Mouse (Mus musculus): ENCODE results near the gene Tdgf1. TPM values are rescaled to one million over a fixed set of nuclear protein-coding genes. Genes with fewer than 3 reads are reported as not detected.

The Tdgf1 gene
- polyA plus RNA-seq, 1 experiment from 2014 or later = not detected

DNA sequence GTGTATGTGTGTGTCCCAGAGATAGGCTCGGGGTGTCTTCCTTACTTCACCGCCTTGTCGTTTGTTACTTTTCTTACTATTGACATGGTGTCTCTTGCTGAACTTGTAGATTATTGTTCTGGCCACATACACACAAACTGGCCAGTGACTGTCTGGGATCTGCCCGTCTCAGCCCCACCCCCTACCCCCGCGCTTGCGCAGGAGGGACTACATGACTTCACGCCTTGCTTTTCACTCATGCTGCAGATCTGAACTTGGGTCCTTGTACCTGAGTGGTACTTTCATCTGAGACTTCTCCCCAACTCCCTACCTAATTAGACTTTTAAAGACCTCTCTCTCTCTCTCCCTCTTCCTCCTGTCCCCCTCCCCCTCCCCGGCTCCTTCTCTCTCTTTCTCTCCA, 38.1 kb upstream of the Tdgf1 start:
- Histone ChIP-seq H3K9me3 (ENCODE audit: control insufficient read depth, low read length) (no peaks in the 10 kb centered on the region), H3K36me3 (ENCODE audit: control insufficient read depth, insufficient read depth) (no peaks in the 10 kb centered on the region), H3K27me3 (replicated peaks; ENCODE audit: control insufficient read depth, insufficient read depth, low read length) (no peaks in the 10 kb centered on the region), H3K27ac (ENCODE audit: low read length) (no peak overlapping the region), H3K9ac (replicated peaks; ENCODE audit: low read depth, low read length) (no peak overlapping the region), H3K4me1 (replicated peaks; ENCODE audit: control insufficient read depth, insufficient read depth, low read length) (no peaks in the 10 kb centered on the region), H3K4me2 (ENCODE audit: low read length) (no peak overlapping the region), H3K4me3 (replicated peaks; ENCODE audit: low read length) (no peak overlapping the region)
- WGBS = 94% methylated on average over 9 of the region's 9 CpGs
- no peak for ATAC-seq

DNA sequence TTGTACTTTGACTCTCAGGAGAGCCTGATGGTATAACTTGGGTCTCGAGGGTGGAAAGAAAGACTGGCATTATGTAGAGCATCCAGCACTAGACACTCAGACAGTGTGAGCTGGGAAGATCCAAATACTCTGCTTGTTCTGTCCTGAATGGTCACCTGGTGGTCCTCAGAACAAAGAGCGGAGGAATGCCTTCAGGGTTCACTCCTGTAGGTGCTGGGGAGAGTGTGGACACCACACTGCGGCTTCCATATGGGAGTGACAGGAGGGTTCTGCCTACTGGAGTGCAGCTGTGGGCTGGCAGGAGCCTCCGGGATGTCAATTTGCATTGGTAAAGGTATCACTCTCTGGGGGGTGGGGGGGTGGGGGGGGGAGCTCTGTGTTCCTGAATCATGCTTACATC, 36.4 kb upstream of the Tdgf1 start:
- ATAC-seq = no peak
- H3K36me3 ChIP-seq (ENCODE audit: control insufficient read depth, insufficient read depth) = no peaks in the 10 kb centered on the region
- H3K9me3 ChIP-seq (ENCODE audit: control insufficient read depth, low read length) = no peaks in the 10 kb centered on the region
- no peak overlapping the region for H3K4me2 ChIP-seq (ENCODE audit: low read length)
- no peak overlapping the region for H3K9ac ChIP-seq (replicated peaks; ENCODE audit: low read depth, low read length)
- no peaks in the 10 kb centered on the region for H3K4me1 ChIP-seq (replicated peaks; ENCODE audit: control insufficient read depth, insufficient read depth, low read length)
- H3K27ac ChIP-seq (ENCODE audit: low read length) = no peak overlapping the region
- whole genome bisulfite sequencing = 56% methylated on average over 4 of the region's 4 CpGs
- no peaks in the 10 kb centered on the region for H3K27me3 ChIP-seq (replicated peaks; ENCODE audit: control insufficient read depth, insufficient read depth, low read length)
- no peak overlapping the region for H3K4me3 ChIP-seq (replicated peaks; ENCODE audit: low read length)

DNA sequence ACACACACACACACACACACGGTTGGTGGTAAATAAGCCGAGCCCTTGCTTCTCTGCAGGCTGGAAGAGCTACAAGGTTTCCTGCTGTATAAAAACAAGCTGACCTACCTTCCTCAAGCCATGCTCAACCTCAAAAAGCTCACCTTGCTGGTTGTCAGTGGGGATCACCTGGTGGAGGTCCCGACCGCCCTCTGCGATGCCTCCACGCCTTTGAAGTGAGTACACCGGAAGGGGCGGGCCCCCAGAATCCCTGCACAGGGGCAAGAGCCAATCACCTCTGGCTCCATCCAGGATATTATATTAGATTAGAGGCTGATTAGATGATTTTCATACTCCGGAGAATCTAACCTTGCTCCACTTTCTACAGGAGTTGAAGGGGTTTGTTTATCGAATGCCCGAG, 33.5 kb upstream of the Tdgf1 start:
- 94% methylated on average over 11 of the region's 11 CpGs for WGBS
- H3K27ac ChIP-seq (ENCODE audit: low read length) = no peak overlapping the region

DNA sequence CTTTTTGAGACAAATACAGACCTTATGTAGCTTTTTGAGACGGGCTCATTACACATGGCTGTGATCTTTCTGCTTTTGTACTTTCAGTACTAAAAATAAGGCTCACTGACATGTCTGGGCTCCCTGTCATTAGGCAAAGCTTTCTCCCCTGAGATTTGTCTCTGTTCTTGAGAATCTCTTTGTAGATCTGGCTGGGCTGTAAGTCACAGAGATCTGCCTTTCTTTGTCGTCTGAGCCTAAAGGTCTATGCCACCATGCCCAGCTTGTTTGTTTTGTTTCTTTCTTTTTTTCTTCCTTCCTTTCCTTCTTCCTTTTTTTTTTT, 19.9 kb upstream of the Tdgf1 start:
- Histone ChIP-seq H3K4me2 (ENCODE audit: low read length) (no peak overlapping the region), H3K9me3 (ENCODE audit: control insufficient read depth, low read length) (no peaks in the 10 kb centered on the region), H3K4me1 (replicated peaks; ENCODE audit: control insufficient read depth, insufficient read depth, low read length) (no peaks in the 10 kb centered on the region), H3K4me3 (replicated peaks; ENCODE audit: low read length) (no peak overlapping the region), H3K27me3 (replicated peaks; ENCODE audit: control insufficient read depth, insufficient read depth, low read length) (no peaks in the 10 kb centered on the region), H3K36me3 (ENCODE audit: control insufficient read depth, insufficient read depth) (no peaks in the 10 kb centered on the region), H3K9ac (replicated peaks; ENCODE audit: low read depth, low read length) (no peak overlapping the region), H3K27ac (ENCODE audit: low read length) (no peak overlapping the region)
- no peak for ATAC-seq
- 74% methylated on average over 2 of the region's 2 CpGs for WGBS

More for the DNA sequence above, 33.5 kb upstream of the Tdgf1 start:
- Histone ChIP-seq H3K36me3 (ENCODE audit: control insufficient read depth, insufficient read depth) (no peaks in the 10 kb centered on the region), H3K4me2 (ENCODE audit: low read length) (no peak overlapping the region), H3K27me3 (replicated peaks; ENCODE audit: control insufficient read depth, insufficient read depth, low read length) (no peaks in the 10 kb centered on the region), H3K4me1 (replicated peaks; ENCODE audit: control insufficient read depth, insufficient read depth, low read length) (no peaks in the 10 kb centered on the region), H3K9me3 (ENCODE audit: control insufficient read depth, low read length) (no peaks in the 10 kb centered on the region), H3K4me3 (replicated peaks; ENCODE audit: low read length) (no peak overlapping the region), H3K9ac (replicated peaks; ENCODE audit: low read depth, low read length) (no peak overlapping the region)
- no peak for ATAC-seq

DNA sequence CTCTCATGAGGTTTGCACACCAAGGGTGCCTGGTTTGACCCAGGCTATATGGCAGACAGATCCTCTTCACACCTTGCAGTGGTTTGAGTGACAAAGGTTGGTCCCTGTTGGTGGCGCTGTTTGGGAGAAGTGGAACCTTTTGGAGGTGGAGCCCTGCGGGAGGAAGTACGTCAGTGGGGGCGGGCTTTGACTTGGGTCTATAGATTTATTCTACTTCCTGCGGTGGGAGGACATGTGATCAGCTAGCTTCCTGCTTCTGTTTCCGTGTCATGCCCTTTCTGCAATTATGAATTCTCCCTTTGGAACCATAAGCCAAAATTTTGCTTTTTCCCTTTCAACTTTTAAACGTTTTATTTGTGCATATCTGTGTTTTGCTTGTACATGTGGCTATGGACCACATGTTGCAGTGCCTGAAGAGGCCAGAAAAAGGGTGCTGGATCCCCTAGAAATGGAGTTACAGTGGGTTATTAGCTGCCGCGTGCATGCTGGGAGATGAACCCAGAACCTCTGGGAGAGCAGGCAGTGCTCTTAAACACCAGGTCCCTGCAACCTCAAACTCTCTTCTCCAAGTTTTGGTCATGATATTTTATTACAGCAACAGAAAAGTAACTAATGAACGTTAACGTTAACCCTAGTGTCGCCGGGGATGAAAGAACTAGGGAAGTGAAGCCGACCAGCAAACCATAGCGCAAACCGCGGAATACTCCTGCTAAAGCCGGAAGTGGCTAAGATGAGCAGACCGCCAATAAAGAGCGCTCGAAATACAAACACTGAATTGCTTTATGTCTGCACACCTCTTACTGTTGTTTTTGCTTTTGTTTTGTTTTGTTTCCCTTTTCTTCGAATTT, 19.3 kb upstream of the Tdgf1 start:
- H3K36me3 ChIP-seq (ENCODE audit: control insufficient read depth, insufficient read depth) = no peaks in the 10 kb centered on the region
- H3K9me3 ChIP-seq (ENCODE audit: control insufficient read depth, low read length) = no peaks in the 10 kb centered on the region
- H3K9ac ChIP-seq (replicated peaks; ENCODE audit: low read depth, low read length) = no peak overlapping the region
- no peak overlapping the region for H3K4me3 ChIP-seq (replicated peaks; ENCODE audit: low read length)
- no peak overlapping the region for H3K4me2 ChIP-seq (ENCODE audit: low read length)
- ATAC-seq = no peak
- H3K27me3 ChIP-seq (replicated peaks; ENCODE audit: control insufficient read depth, insufficient read depth, low read length) = no peaks in the 10 kb centered on the region
- WGBS = 91% methylated on average over 22 of the region's 22 CpGs
- no peaks in the 10 kb centered on the region for H3K4me1 ChIP-seq (replicated peaks; ENCODE audit: control insufficient read depth, insufficient read depth, low read length)
- no peak overlapping the region for H3K27ac ChIP-seq (ENCODE audit: low read length)

DNA sequence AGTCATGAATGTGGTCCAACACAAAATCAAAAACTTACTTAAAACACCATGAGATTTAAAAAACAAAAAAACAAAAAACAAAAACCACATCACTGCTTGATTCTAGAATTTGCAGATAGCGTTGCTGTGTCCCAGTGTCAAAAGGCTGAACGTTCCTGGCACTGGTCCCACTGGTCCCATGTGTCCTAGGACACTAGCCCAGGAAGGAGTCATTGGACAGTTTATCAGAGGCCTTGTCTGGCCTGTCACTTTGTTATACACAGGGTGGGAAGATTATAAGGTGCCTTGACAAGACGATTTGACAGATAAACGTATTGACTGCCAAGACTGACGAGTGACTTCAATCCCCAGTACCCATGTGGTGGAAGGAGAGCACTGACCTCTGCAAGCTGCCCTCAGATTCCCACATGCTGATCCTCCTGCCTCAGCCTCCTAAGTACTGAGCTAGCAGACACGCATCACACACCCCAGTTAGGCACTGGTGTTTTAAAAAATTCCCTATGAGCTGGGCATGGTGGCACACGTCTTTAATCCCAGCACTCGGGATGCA, 17.7 kb upstream of the Tdgf1 start:
- no peaks in the 10 kb centered on the region for H3K27me3 ChIP-seq (replicated peaks; ENCODE audit: control insufficient read depth, insufficient read depth, low read length)
- H3K4me2 ChIP-seq (ENCODE audit: low read length) = no peak overlapping the region
- no peaks in the 10 kb centered on the region for H3K4me1 ChIP-seq (replicated peaks; ENCODE audit: control insufficient read depth, insufficient read depth, low read length)
- H3K4me3 ChIP-seq (replicated peaks; ENCODE audit: low read length) = no peak overlapping the region
- H3K27ac ChIP-seq (ENCODE audit: low read length) = no peak overlapping the region
- no peaks in the 10 kb centered on the region for H3K36me3 ChIP-seq (ENCODE audit: control insufficient read depth, insufficient read depth)
- ATAC-seq = no peak
- WGBS = 90% methylated on average over 8 of the region's 8 CpGs
- no peaks in the 10 kb centered on the region for H3K9me3 ChIP-seq (ENCODE audit: control insufficient read depth, low read length)
- no peak overlapping the region for H3K9ac ChIP-seq (replicated peaks; ENCODE audit: low read depth, low read length)

DNA sequence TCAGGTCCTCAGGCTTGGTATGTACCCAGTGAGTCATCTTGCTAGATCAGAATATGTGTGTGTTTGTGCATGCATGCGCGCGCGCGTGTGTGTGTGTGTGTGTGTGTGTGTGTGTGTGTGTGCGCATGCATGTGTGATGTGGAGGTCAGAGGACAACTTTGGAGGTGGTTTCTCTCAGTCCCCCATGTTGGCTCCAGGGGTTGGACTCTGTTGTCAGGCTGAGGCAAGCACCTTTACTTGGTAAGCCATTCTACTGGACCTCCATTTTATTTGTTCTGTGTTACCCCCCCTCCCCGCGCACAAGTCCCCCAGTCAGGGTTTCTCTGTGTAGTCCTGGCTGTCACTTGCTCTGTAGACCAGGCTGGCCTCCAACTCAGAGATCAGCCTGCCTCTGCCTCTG, 15.4 kb upstream of the Tdgf1 start:
- Histone ChIP-seq H3K9ac (replicated peaks; ENCODE audit: low read depth, low read length) (no peak overlapping the region), H3K4me1 (replicated peaks; ENCODE audit: control insufficient read depth, insufficient read depth, low read length) (no peaks in the 10 kb centered on the region), H3K4me2 (ENCODE audit: low read length) (no peak overlapping the region), H3K4me3 (replicated peaks; ENCODE audit: low read length) (no peak overlapping the region), H3K27me3 (replicated peaks; ENCODE audit: control insufficient read depth, insufficient read depth, low read length) (no peaks in the 10 kb centered on the region), H3K9me3 (ENCODE audit: control insufficient read depth, low read length) (no peaks in the 10 kb centered on the region), H3K27ac (ENCODE audit: low read length) (no peak overlapping the region), H3K36me3 (ENCODE audit: control insufficient read depth, insufficient read depth) (no peaks in the 10 kb centered on the region)
- ATAC-seq = no peak
- WGBS = 96% methylated on average over 8 of the region's 8 CpGs

DNA sequence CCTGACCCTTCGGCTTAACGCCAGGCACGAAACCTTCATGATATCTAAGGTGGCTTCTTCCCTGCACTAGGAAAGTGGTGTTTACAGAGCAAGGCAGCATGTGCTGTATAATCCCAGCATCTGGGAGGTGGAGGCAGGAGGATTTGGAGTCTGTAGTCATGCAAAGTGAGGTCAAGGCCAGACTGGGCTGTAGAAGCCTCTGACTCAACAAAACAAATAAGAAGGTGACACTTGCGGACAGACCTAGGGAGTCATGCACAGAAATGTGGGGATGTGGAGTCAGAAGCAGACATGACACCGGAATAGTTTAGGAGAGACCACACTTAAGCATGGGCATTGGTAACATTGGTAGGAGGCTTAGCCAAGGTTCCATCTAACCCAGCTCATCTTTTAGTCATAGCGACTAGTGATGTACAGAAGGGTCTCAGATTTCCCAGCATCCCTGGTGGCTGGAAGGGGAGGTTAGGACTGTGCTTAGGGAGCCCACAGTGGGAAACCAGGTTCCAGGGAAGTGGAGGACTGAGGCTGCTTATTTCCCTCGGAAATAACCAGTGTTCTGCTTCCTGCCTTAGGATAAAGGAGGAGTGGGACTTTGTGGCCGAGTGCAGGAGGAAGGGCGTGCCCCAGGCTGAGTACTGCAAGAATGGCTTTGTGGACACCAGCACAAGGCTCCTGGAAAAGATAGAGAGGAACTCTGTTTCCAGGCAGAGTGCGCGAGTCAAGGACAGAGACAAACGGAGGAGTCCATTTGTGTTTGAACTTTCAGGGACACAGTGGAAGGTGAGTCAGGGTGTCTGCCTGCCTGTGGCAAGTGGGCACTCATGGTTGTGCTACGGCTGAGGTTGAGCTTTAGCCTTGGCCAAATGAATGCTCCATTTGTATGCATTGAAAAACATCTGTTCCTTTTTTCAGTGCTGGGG, 14.5 kb upstream of the Tdgf1 start:
- ATAC-seq = no peak
- H3K4me3 ChIP-seq (replicated peaks; ENCODE audit: low read length) = no peak overlapping the region
- WGBS = 88% methylated on average over 13 of the region's 13 CpGs
- H3K9me3 ChIP-seq (ENCODE audit: control insufficient read depth, low read length) = no peaks in the 10 kb centered on the region
- no peaks in the 10 kb centered on the region for H3K27me3 ChIP-seq (replicated peaks; ENCODE audit: control insufficient read depth, insufficient read depth, low read length)
- H3K4me1 ChIP-seq (replicated peaks; ENCODE audit: control insufficient read depth, insufficient read depth, low read length) = no peaks in the 10 kb centered on the region
- H3K27ac ChIP-seq (ENCODE audit: low read length) = no peak overlapping the region
- H3K9ac ChIP-seq (replicated peaks; ENCODE audit: low read depth, low read length) = no peak overlapping the region
- no peak overlapping the region for H3K4me2 ChIP-seq (ENCODE audit: low read length)
- no peaks in the 10 kb centered on the region for H3K36me3 ChIP-seq (ENCODE audit: control insufficient read depth, insufficient read depth)

DNA sequence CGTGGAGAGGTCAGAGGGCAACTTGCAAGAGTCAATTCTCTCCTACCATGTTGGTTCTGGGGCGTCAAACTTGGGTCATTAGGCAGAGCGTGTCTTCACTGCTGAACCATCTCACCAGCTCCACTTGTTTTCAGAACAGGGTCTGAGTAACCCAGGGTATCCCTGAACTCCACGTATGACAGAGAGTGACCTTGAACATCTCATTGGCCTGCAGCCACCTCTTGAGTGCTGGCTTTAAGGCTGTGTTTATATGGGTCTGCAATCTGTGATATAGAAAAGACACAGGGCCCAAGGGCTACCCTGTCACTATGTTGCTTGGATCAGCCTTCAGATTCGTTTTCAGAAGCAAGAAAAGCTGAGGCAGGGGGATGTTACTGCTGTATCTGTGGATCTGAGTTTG, 13.7 kb upstream of the Tdgf1 start:
- Histone ChIP-seq H3K9ac (replicated peaks; ENCODE audit: low read depth, low read length) (no peak overlapping the region), H3K9me3 (ENCODE audit: control insufficient read depth, low read length) (no peaks in the 10 kb centered on the region), H3K4me3 (replicated peaks; ENCODE audit: low read length) (no peak overlapping the region), H3K4me2 (ENCODE audit: low read length) (no peak overlapping the region), H3K27ac (ENCODE audit: low read length) (no peak overlapping the region), H3K4me1 (replicated peaks; ENCODE audit: control insufficient read depth, insufficient read depth, low read length) (no peaks in the 10 kb centered on the region), H3K36me3 (ENCODE audit: control insufficient read depth, insufficient read depth) (no peaks in the 10 kb centered on the region), H3K27me3 (replicated peaks; ENCODE audit: control insufficient read depth, insufficient read depth, low read length) (peaks cover 4% of the 10 kb centered on the region; the same call in 1 of the 2 replicates)
- 89% methylated on average over 5 of the region's 5 CpGs for WGBS
- ATAC-seq = no peak

All from forebrain, embryonic 16.5 days (tissue).